Mouse (Mus musculus): Measurements from ENCODE around the gene Zfp740.

- TF ChIP-seq CTCF (conservative IDR thresholded peaks at IDR 0.05 in 1 of 2, IDR thresholded peaks at IDR 0.05 in 1 of 2; ENCODE audit: low read depth in 2 of 2, low read length in 2 of 2), result no peak
- TF ChIP-seq POLR2A (IDR thresholded peaks at IDR 0.05; ENCODE audit: low read depth, low read length), result no peak
- no peak for TF ChIP-seq ZNF384 (IDR thresholded peaks at IDR 0.05; ENCODE audit: low read depth, low read length)
Measured at GRCm38 (mm10) chr15:102179924-102180323, 23.1 kb upstream of the Zfp740 start.

Data from CH12.LX (cell line).